ENCODE assay signal across 9 mouse cellular contexts in genomic region chr1:172243547-172244205, GRCm38 (mm10). TPM values are rescaled to one million over a fixed set of nuclear protein-coding genes. Genes with fewer than 3 reads are reported as not detected.
A peak's percentile ranks its signal among the peaks of the same experiment; 100 is the strongest.
DNase-seq lines count a peak whose midpoint lies in the region; ATAC-seq and TF ChIP-seq lines count a peak whose summit lies in the region.
"Had no signal": no experiment of that assay in that cellular context is flagged by ENCODE, and none has a peak within 500 bp of the region (broad histone marks: within the 10 kb centered on the region; RNA-seq: fewer than 3 reads in every experiment).

No protein-coding gene starts in this region.

- no peak overlapping the region for H3K27ac ChIP-seq in liver, adult 2 months (replicated peaks; ENCODE audit: insufficient read depth, low read depth, low read length)
- H3K27ac ChIP-seq in forebrain, embryonic 13.5 days = peak overlapping the region; percentile 74; the same call in 1 of the 2 replicates
- no peak overlapping the region for H3K27ac ChIP-seq in small intestine, adult 2 months (ENCODE audit: insufficient read depth, low read depth, low read length)
- H3K27ac ChIP-seq in midbrain, embryonic 13.5 days = no peak overlapping the region

- no peaks in the 10 kb centered on the region for H3K4me1 ChIP-seq in liver, adult 2 months (ENCODE audit: control insufficient read depth, insufficient read depth, low read length)
- peaks cover 44% of the 10 kb centered on the region for H3K4me1 ChIP-seq in forebrain, embryonic 13.5 days
- H3K4me1 ChIP-seq in small intestine, adult 2 months (ENCODE audit: control insufficient read depth, insufficient read depth, insufficient read length, low read length) = no peaks in the 10 kb centered on the region
- peaks cover 11% of the 10 kb centered on the region for H3K4me1 ChIP-seq in midbrain, embryonic 13.5 days (replicated peaks)

- no peak overlapping the region for H3K4me3 ChIP-seq in liver, adult 2 months (ENCODE audit: insufficient read depth, low read depth, low read length)
- H3K4me3 ChIP-seq in forebrain, embryonic 13.5 days = no peak overlapping the region
- no peak overlapping the region for H3K4me3 ChIP-seq in small intestine, adult 2 months (ENCODE audit: low read depth, low read length)
- H3K4me3 ChIP-seq in midbrain, embryonic 13.5 days (replicated peaks) = no peak overlapping the region

- no peaks in the 10 kb centered on the region for H3K9me3 ChIP-seq in forebrain, embryonic 13.5 days (replicated peaks)
- no peaks in the 10 kb centered on the region for H3K9me3 ChIP-seq in midbrain, embryonic 13.5 days

- no peaks in the 10 kb centered on the region for H3K36me3 ChIP-seq in liver, adult 2 months (ENCODE audit: control insufficient read depth, insufficient read depth, low read length)
- H3K36me3 ChIP-seq in forebrain, embryonic 13.5 days (ENCODE audit: poor library complexity, severe bottlenecking) = no peaks in the 10 kb centered on the region
- H3K36me3 ChIP-seq in small intestine, adult 2 months (ENCODE audit: control insufficient read depth, insufficient read depth, low read length) = no peaks in the 10 kb centered on the region
- no peaks in the 10 kb centered on the region for H3K36me3 ChIP-seq in midbrain, embryonic 13.5 days

- DNase-seq in liver, adult 2 months (ENCODE audit: extremely low read depth, low read depth, low spot score) = no peak
- no peak for DNase-seq in liver
- peak; percentile 39 for DNase-seq in cerebellum, adult 8-10 months
- peak; percentile 50 to 52 for DNase-seq in kidney, postnatal 25 days
- no peak for DNase-seq in urinary bladder, adult 18-20 months (ENCODE audit: low spot score in 2 of 2)

- no peak overlapping the region for H3K9ac ChIP-seq in liver, adult 2 months (ENCODE audit: low read depth, low read length)
- no peak overlapping the region for H3K9ac ChIP-seq in forebrain, embryonic 13.5 days
- H3K9ac ChIP-seq in midbrain, embryonic 13.5 days (replicated peaks) = no peak overlapping the region

- no peaks in the 10 kb centered on the region for H3K27me3 ChIP-seq in liver, adult 2 months (ENCODE audit: control insufficient read depth, insufficient read depth, low read length)
- H3K27me3 ChIP-seq in forebrain, embryonic 13.5 days = 0 out of 2 replicates have a peak, but pooled peaks cover 3% of the 10 kb centered on the region
- H3K27me3 ChIP-seq in small intestine, adult 2 months (ENCODE audit: control insufficient read depth, insufficient read depth, low read length) = peaks cover 7% of the 10 kb centered on the region
- H3K27me3 ChIP-seq in midbrain, embryonic 13.5 days = peaks cover 19% of the 10 kb centered on the region

- 39% methylated on average over 16 of the region's 16 CpGs for WGBS in liver, adult 2 months
- 41% methylated on average over 16 of the region's 16 CpGs for WGBS in forebrain, embryonic 13.5 days
- 32% methylated on average over 16 of the region's 16 CpGs for WGBS in small intestine, adult 2 months
- WGBS in midbrain, embryonic 13.5 days = 32% methylated on average over 16 of the region's 16 CpGs

- H3K4me2 ChIP-seq in forebrain, embryonic 13.5 days = peak overlapping the region; percentile 25
- no peak overlapping the region for H3K4me2 ChIP-seq in midbrain, embryonic 13.5 days (replicated peaks)

- H3K79me2 ChIP-seq in liver, adult 2 months (ENCODE audit: control insufficient read depth, insufficient read depth, low read length) = no peaks in the 10 kb centered on the region

- no peak for TF ChIP-seq POLR2A in liver, adult 2 months (IDR thresholded peaks at IDR 0.05; ENCODE audit: extremely low read depth, insufficient read depth, low read length)
- no peak for TF ChIP-seq POLR2A in small intestine, adult 2 months (IDR thresholded peaks at IDR 0.05; ENCODE audit: low read depth, low read length)

- ATAC-seq in forebrain, embryonic 13.5 days = no peak
- ATAC-seq in midbrain, embryonic 13.5 days = no peak

- peak; percentile 56 for TF ChIP-seq CTCF in liver, adult 2 months (IDR thresholded peaks at IDR 0.05; ENCODE audit: low read depth, low read length)
- TF ChIP-seq CTCF in small intestine, adult 2 months (IDR thresholded peaks at IDR 0.05; ENCODE audit: extremely low read depth, insufficient read length, insufficient replicate concordance, low read depth, low read length) = 0 out of 2 replicates have a peak, but pooled peaks have one; percentile 16

RNA-seq across cellular contexts. Expression of gene Atp1a4, which starts 14.5 kb away (rescaled TPM):
- 0.07 and 0.09 TPM in 2 replicates for total RNA-seq in liver, adult 2 months (2014; rRNA removed)
- 0.02 TPM in 1 of 2 replicates, not detected in the other for polyA plus RNA-seq in liver, adult 2 months (2012; rRNA removed)
- 0.10 TPM in 1 of 2 replicates, not detected in the other for polyA plus RNA-seq in forebrain, embryonic 13.5 days (2015; fragmentation: Nextera tagmentation; extraction: Ambion mirVana)
- polyA plus RNA-seq in small intestine, adult 2 months (2012; rRNA removed) = not detected in 2 replicates
- not detected in 2 replicates for polyA plus RNA-seq in midbrain, embryonic 13.5 days (2015; fragmentation: Nextera tagmentation; extraction: Ambion mirVana)
- total RNA-seq: layer of hippocampus, postnatal 25 days had no signal

RNA-seq across cellular contexts. Expression of gene Igsf8, which starts 17.8 kb away (rescaled TPM):
- 3.6 and 9.7 TPM in 2 replicates for total RNA-seq in liver, adult 2 months (2014; rRNA removed)
- 15.3 and 26.3 TPM in 2 replicates for polyA plus RNA-seq in liver, adult 2 months (2012; rRNA removed)
- polyA plus RNA-seq in forebrain, embryonic 13.5 days (2015; fragmentation: Nextera tagmentation; extraction: Ambion mirVana) = 164 and 169 TPM in 2 replicates
- 52.7 and 90.8 TPM in 2 replicates for polyA plus RNA-seq in small intestine, adult 2 months (2012; rRNA removed)
- 90.3 and 112 TPM in 2 replicates for polyA plus RNA-seq in midbrain, embryonic 13.5 days (2015; fragmentation: Nextera tagmentation; extraction: Ambion mirVana)

RNA-seq across cellular contexts. Expression of gene Casq1, which starts 24.0 kb away (rescaled TPM):
- total RNA-seq in liver, adult 2 months (2014; rRNA removed) = 0.07 and 0.74 TPM in 2 replicates
- 0.16 and 0.21 TPM in 2 replicates for polyA plus RNA-seq in liver, adult 2 months (2012; rRNA removed)
- 4.5 TPM in 2 replicates for polyA plus RNA-seq in forebrain, embryonic 13.5 days (2015; fragmentation: Nextera tagmentation; extraction: Ambion mirVana)
- polyA plus RNA-seq in small intestine, adult 2 months (2012; rRNA removed) = 0.18 and 0.32 TPM in 2 replicates
- 1.3 and 1.8 TPM in 2 replicates for polyA plus RNA-seq in midbrain, embryonic 13.5 days (2015; fragmentation: Nextera tagmentation; extraction: Ambion mirVana)

RNA-seq across cellular contexts. Expression of gene Pea15a, which starts 37.1 kb away (rescaled TPM):
- total RNA-seq in liver, adult 2 months (2014; rRNA removed) = 9.4 and 13.1 TPM in 2 replicates
- 8.4 and 10.2 TPM in 2 replicates for polyA plus RNA-seq in liver, adult 2 months (2012; rRNA removed)
- polyA plus RNA-seq in forebrain, embryonic 13.5 days (2015; fragmentation: Nextera tagmentation; extraction: Ambion mirVana) = 470 and 471 TPM in 2 replicates
- polyA plus RNA-seq in small intestine, adult 2 months (2012; rRNA removed) = 11.3 and 12.0 TPM in 2 replicates
- 398 and 406 TPM in 2 replicates for polyA plus RNA-seq in midbrain, embryonic 13.5 days (2015; fragmentation: Nextera tagmentation; extraction: Ambion mirVana)

RNA-seq across cellular contexts. Expression of gene Atp1a2, which starts 54.2 kb away (rescaled TPM):
- 0.92 and 0.94 TPM in 2 replicates for total RNA-seq in liver, adult 2 months (2014; rRNA removed)
- polyA plus RNA-seq in liver, adult 2 months (2012; rRNA removed) = 0.37 and 0.59 TPM in 2 replicates
- polyA plus RNA-seq in forebrain, embryonic 13.5 days (2015; fragmentation: Nextera tagmentation; extraction: Ambion mirVana) = 17.6 and 17.8 TPM in 2 replicates
- 2.7 and 3.5 TPM in 2 replicates for polyA plus RNA-seq in small intestine, adult 2 months (2012; rRNA removed)
- 25.3 and 25.8 TPM in 2 replicates for polyA plus RNA-seq in midbrain, embryonic 13.5 days (2015; fragmentation: Nextera tagmentation; extraction: Ambion mirVana)

Comparison
In these comparisons a context has a peak if more than half of its experiments do, and no peak if none do; other contexts are left out.
1. DNase-seq: peak in cerebellum, adult 8-10 months (single experiment) and kidney, postnatal 25 days (2 of 2); none in liver, adult 2 months (single experiment), liver (single experiment) and urinary bladder, adult 18-20 months (0 of 2).